Mouse (Mus musculus) MEL (cell line): ENCODE data around the gene Ubtd2. TPM values are rescaled to one million over a fixed set of nuclear protein-coding genes. Genes with fewer than 3 reads are reported as not detected.

Experiments used
- DNase-seq: peaks from one replicate; pipeline ENCODE4 v3.0.0; 2011; ENCODE audit warnings: low read depth, low spot score
- H3K27ac ChIP-seq: 2 replicates; pipeline ENCODE4 v1.5.1; 2012; ENCODE audit warnings: low read depth, mild to moderate bottlenecking, control low read depth, low read length, moderate library complexity; ENCODE audit not compliant: control insufficient read depth
- H3K27me3 ChIP-seq, 2 experiments: fragments of 150-350 bp in 1 of 2; sonication (generic) in 1 of 2; 2 replicates each; pipeline ENCODE4 v1.6.1; 2012; ENCODE audit warnings: low read length in 2 of 2, mild to moderate bottlenecking in 2 of 2, improper control_type of control experiment in 1 of 2, moderate library complexity in 1 of 2; ENCODE audit not compliant: insufficient read depth in 2 of 2, control insufficient read depth in 1 of 2
- H3K36me3 ChIP-seq, 2 experiments: 2 replicates each; pipeline ENCODE4 v1.6.1; 2012 to 2014; ENCODE audit warnings: low read length in 2 of 2, improper control_type of control experiment in 1 of 2, inconsistent platforms in 1 of 2, mild to moderate bottlenecking in 1 of 2; ENCODE audit not compliant: insufficient read depth in 2 of 2, control insufficient read depth in 1 of 2
- H3K4me1 ChIP-seq, 2 experiments: fragments of 150-350 bp in 1 of 2; sonication (generic) in 1 of 2; 2 replicates each; pipeline ENCODE4 v1.6.1; 2012; ENCODE audit warnings: low read length in 2 of 2, improper control_type of control experiment in 1 of 2, mild to moderate bottlenecking in 1 of 2; ENCODE audit not compliant: insufficient read depth in 2 of 2, control insufficient read depth in 1 of 2
- H3K4me3 ChIP-seq, 2 experiments: fragments of 150-350 bp in 1 of 2; sonication (generic) in 1 of 2; 2 replicates each; pipeline ENCODE4 v1.5.1; 2012; ENCODE audit warnings: low read depth in 2 of 2, low read length in 2 of 2, mild to moderate bottlenecking in 2 of 2, moderate library complexity in 2 of 2, control low read depth in 1 of 2, improper control_type of control experiment in 1 of 2; ENCODE audit not compliant: control insufficient read depth in 1 of 2, insufficient read depth in 1 of 2
- H3K79me2 ChIP-seq: 2 replicates; pipeline ENCODE4 v1.6.1; 2012; ENCODE audit warnings: mild to moderate bottlenecking, low read length, moderate library complexity; ENCODE audit not compliant: control insufficient read depth, poor library complexity, insufficient read depth
- H3K9ac ChIP-seq: 2 replicates; pipeline ENCODE4 v1.6.1; 2012; ENCODE audit warnings: low read depth, mild to moderate bottlenecking, control low read depth, low read length, moderate library complexity; ENCODE audit not compliant: control insufficient read depth, poor library complexity, severe bottlenecking
- H3K9me3 ChIP-seq: fragments of 150-350 bp; sonication (generic); replicated peaks from 2 replicates; pipeline ENCODE4 v1.6.1; 2012; ENCODE audit warnings: mild to moderate bottlenecking, low read length, improper control_type of control experiment, moderate library complexity; ENCODE audit not compliant: insufficient read depth
- BHLHE40 ChIP-seq: IDR thresholded peaks from 2 replicates; pipeline ENCODE4 v1.6.1; 2012; ENCODE audit warnings: low read depth, mild to moderate bottlenecking, inconsistent platforms, low read length, improper control_type of control experiment, borderline replicate concordance
- CHD1 ChIP-seq: IDR thresholded peaks from 2 replicates; pipeline ENCODE4 v1.6.1; 2012; ENCODE audit warnings: low read depth, mild to moderate bottlenecking, inconsistent platforms, low read length, improper control_type of control experiment
- CTCF ChIP-seq, 3 experiments: IDR thresholded peaks in 2 of 3; conservative IDR thresholded peaks in 1 of 3; 2 replicates each; pipeline ENCODE4 v1.5.1; 2011 to 2012; ENCODE audit warnings: low read length in 3 of 3, low read depth in 2 of 3, mild to moderate bottlenecking in 2 of 3, improper control_type of control experiment in 1 of 3, inconsistent platforms in 1 of 3, mixed read lengths in 1 of 3, moderate library complexity in 1 of 3; ENCODE audit not compliant: control insufficient read depth in 1 of 3, insufficient read depth in 1 of 3, poor library complexity in 1 of 3, severe bottlenecking in 1 of 3
- GABPA ChIP-seq: IDR thresholded peaks from 2 replicates; pipeline ENCODE4 v1.6.1; 2012; ENCODE audit warnings: low read depth, mild to moderate bottlenecking, inconsistent platforms, low read length, improper control_type of control experiment, moderate library complexity
- JUND ChIP-seq: IDR thresholded peaks from 2 replicates; pipeline ENCODE4 v1.6.1; 2011; ENCODE audit warnings: low read depth, mild to moderate bottlenecking, improper control_type of control experiment, low read length
- KAT2A ChIP-seq: conservative IDR thresholded peaks from 2 replicates; pipeline ENCODE4 v1.6.1; 2012; ENCODE audit warnings: low read depth, low read length, improper control_type of control experiment, inconsistent platforms
- MAFK ChIP-seq: IDR thresholded peaks from 2 replicates; pipeline ENCODE4 v1.6.1; 2011; ENCODE audit warnings: low read depth, mild to moderate bottlenecking, low read length, improper control_type of control experiment, borderline replicate concordance
- MAX ChIP-seq: IDR thresholded peaks from 2 replicates; pipeline ENCODE4 v1.6.1; 2011; ENCODE audit warnings: low read length, improper control_type of control experiment
- MAZ ChIP-seq: IDR thresholded peaks from 2 replicates; pipeline ENCODE4 v1.6.1; 2012; ENCODE audit warnings: low read depth, mild to moderate bottlenecking, inconsistent platforms, low read length, improper control_type of control experiment
- MEF2A ChIP-seq: IDR thresholded peaks from 2 replicates; pipeline ENCODE4 v1.6.1; 2014; ENCODE audit warnings: low read depth, mild to moderate bottlenecking, inconsistent platforms, low read length, improper control_type of control experiment; ENCODE audit not compliant: poor library complexity, insufficient replicate concordance, severe bottlenecking; ENCODE audit errors: extremely low read depth
- MYC ChIP-seq: IDR thresholded peaks from 2 replicates; pipeline ENCODE4 v1.6.1; 2011; ENCODE audit warnings: low read depth, mild to moderate bottlenecking, low read length, improper control_type of control experiment, moderate library complexity
- NELFE ChIP-seq: IDR thresholded peaks from 2 replicates; pipeline ENCODE4 v1.6.1; 2011; ENCODE audit warnings: low read depth, low read length, improper control_type of control experiment
- POLR2AphosphoS5 ChIP-seq: IDR thresholded peaks from 2 replicates; pipeline ENCODE4 v1.6.1; 2012; ENCODE audit warnings: low read depth, borderline replicate concordance, mild to moderate bottlenecking, inconsistent platforms, low read length, moderate library complexity, mixed read lengths
- RCOR1 ChIP-seq: IDR thresholded peaks from 2 replicates; pipeline ENCODE4 v1.6.1; 2012; ENCODE audit warnings: low read depth, mild to moderate bottlenecking, inconsistent platforms, low read length, improper control_type of control experiment
- TBP ChIP-seq: IDR thresholded peaks from 2 replicates; pipeline ENCODE4 v1.8.0; 2011; ENCODE audit warnings: low read depth, low read length, improper control_type of control experiment
- UBTF ChIP-seq: IDR thresholded peaks from 2 replicates; pipeline ENCODE4 v1.6.1; 2012; ENCODE audit warnings: low read depth, mild to moderate bottlenecking, inconsistent platforms, low read length, improper control_type of control experiment, moderate library complexity, borderline replicate concordance; ENCODE audit not compliant: insufficient read depth
- USF1 ChIP-seq: IDR thresholded peaks from 2 replicates; pipeline ENCODE4 v1.6.1; 2014; ENCODE audit warnings: low read depth, mild to moderate bottlenecking, inconsistent platforms, low read length, improper control_type of control experiment, moderate library complexity
- USF2 ChIP-seq, 2 experiments: IDR thresholded peaks; 2 replicates each; pipeline ENCODE4 v1.6.1; 2011 to 2012; ENCODE audit warnings: improper control_type of control experiment in 2 of 2, low read length in 2 of 2, borderline replicate concordance in 1 of 2, inconsistent platforms in 1 of 2, low read depth in 1 of 2, mild to moderate bottlenecking in 1 of 2; ENCODE audit not compliant: insufficient read depth in 1 of 2
- ZC3H11A ChIP-seq: IDR thresholded peaks from 2 replicates; pipeline ENCODE4 v1.6.1; 2012; ENCODE audit warnings: low read depth, mild to moderate bottlenecking, inconsistent platforms, low read length, improper control_type of control experiment
- ZKSCAN1 ChIP-seq: IDR thresholded peaks from 2 replicates; pipeline ENCODE4 v1.6.1; 2012; ENCODE audit warnings: low read depth, mild to moderate bottlenecking, inconsistent platforms, low read length, improper control_type of control experiment, moderate library complexity
- polyA plus RNA-seq, 2 experiments: library from polyadenylated mRNA; stranded (reverse) in 1 of 2; unstranded in 1 of 2; fragments of >175 nt in 1 of 2; fragments of >200 nt in 1 of 2; gene quantifications; 2 replicates each; pipeline versions ENCODE4 v1.2.1 to v1.2.4; 2012; ENCODE audit warnings: low replicate concordance in 2 of 2, low read depth in 1 of 2; ENCODE audit not compliant: insufficient read length in 2 of 2, insufficient read depth in 1 of 2, missing spikeins in 1 of 2
- total RNA-seq: library from RNA; depleted of rRNA; stranded (reverse); fragments of 300-350 nt; gene quantifications from 2 replicates; pipeline ENCODE4 v1.2.3, GENCODE M21; 2012

Ubtd2 gene
- total and polyA plus RNA-seq, 3 experiments, result 25.7 to 28.7 TPM; not detected in 1

DNA sequence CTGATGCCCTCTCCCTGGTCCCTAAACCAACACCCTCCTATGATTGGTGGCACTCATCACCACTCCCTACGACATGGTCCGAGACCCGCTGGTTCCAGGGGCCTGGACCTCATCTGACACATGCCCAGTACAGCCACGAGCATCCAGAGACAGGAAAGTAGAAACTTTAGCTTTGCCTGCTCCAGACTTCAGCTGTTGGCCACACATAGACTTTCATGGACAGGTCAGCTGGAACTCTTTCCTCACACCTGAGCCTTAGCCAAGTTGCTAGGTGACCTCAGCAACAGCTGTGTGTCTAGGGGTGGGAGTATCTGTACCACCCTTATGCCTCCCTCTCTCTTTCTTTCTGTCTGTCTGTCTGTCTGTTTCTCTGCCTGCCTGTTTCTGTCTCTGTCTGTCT lies 93.1 kb downstream of the Ubtd2 start:
- H3K27ac ChIP-seq, result no peak overlapping the region
- H3K79me2 ChIP-seq, result no peaks in the 10 kb centered on the region
- DNase-seq, result no peak
- no peak overlapping the region for H3K4me3 ChIP-seq
- no peak overlapping the region for H3K9ac ChIP-seq
- H3K4me1 ChIP-seq, result peaks cover 10 to 16% of the 10 kb centered on the region in 2 experiments
- peaks cover 0 to 11% of the 10 kb centered on the region in 2 experiments; a peak in 2 of 4 replicates for H3K36me3 ChIP-seq
- no peaks in the 10 kb centered on the region for H3K9me3 ChIP-seq
- TF ChIP-seq GABPA (no peak), CTCF (IDR thresholded peaks at IDR 0.05 in 2 of 3, conservative IDR thresholded peaks at IDR 0.05 in 1 of 3; ENCODE audit: control insufficient read depth in 1 of 3, insufficient read depth in 1 of 3, low read depth in 2 of 3, low read length in 3 of 3, poor library complexity in 1 of 3, severe bottlenecking in 1 of 3) (no peak)
- no peaks in the 10 kb centered on the region for H3K27me3 ChIP-seq

- Histone ChIP-seq H3K9me3 (no peaks in the 10 kb centered on the region), H3K4me3 (no peak overlapping the region), H3K27ac (no peak overlapping the region), H3K27me3 (no peaks in the 10 kb centered on the region), H3K79me2 (no peaks in the 10 kb centered on the region), H3K36me3 (peaks cover 0 to 9% of the 10 kb centered on the region in 2 experiments; a peak in 2 of 4 replicates), H3K4me1 (peaks cover 5 to 15% of the 10 kb centered on the region in 2 experiments), H3K9ac (no peak overlapping the region)
- no peak for DNase-seq
- TF ChIP-seq POLR2AphosphoS5, result no peak
- TF ChIP-seq RCOR1, result no peak
- TF ChIP-seq MEF2A, result no peak
- no peak for TF ChIP-seq NELFE
- TF ChIP-seq CHD1, result no peak
- no peak for TF ChIP-seq TBP
- TF ChIP-seq UBTF, result no peak
- TF ChIP-seq GABPA, result no peak
- TF ChIP-seq BHLHE40, result no peak
- TF ChIP-seq JUND, result no peak
- TF ChIP-seq CTCF (IDR thresholded peaks at IDR 0.05 in 2 of 3, conservative IDR thresholded peaks at IDR 0.05 in 1 of 3; ENCODE audit: control insufficient read depth in 1 of 3, insufficient read depth in 1 of 3, low read depth in 2 of 3, low read length in 3 of 3, poor library complexity in 1 of 3, severe bottlenecking in 1 of 3), result no peak
- TF ChIP-seq ZKSCAN1, result no peak
- no peak for TF ChIP-seq ZC3H11A
- TF ChIP-seq MAZ, result no peak
- TF ChIP-seq MAX, result no peak
- TF ChIP-seq MYC, result no peak
- TF ChIP-seq USF1, result no peak
- TF ChIP-seq KAT2A, result no peak
- no peak for TF ChIP-seq USF2 (IDR thresholded peaks at IDR 0.05; ENCODE audit: borderline replicate concordance in 1 of 2, insufficient read depth in 1 of 2, low read depth in 1 of 2, low read length in 2 of 2)
- TF ChIP-seq MAFK, result no peak
Measured at GRCm38 (mm10) chr11:32549236-32549635, 94.1 kb downstream of the Ubtd2 start.
